Mouse (Mus musculus): ENCODE data around the gene Ap4s1. TPM values are rescaled to one million over a fixed set of nuclear protein-coding genes. Genes with fewer than 3 reads are reported as not detected.
A peak's percentile ranks its signal among the peaks of the same experiment; 100 is the strongest.

Ap4s1 gene
- total RNA-seq, 2 experiments from 2014 or later = 23.8 to 35.4 TPM

DNA sequence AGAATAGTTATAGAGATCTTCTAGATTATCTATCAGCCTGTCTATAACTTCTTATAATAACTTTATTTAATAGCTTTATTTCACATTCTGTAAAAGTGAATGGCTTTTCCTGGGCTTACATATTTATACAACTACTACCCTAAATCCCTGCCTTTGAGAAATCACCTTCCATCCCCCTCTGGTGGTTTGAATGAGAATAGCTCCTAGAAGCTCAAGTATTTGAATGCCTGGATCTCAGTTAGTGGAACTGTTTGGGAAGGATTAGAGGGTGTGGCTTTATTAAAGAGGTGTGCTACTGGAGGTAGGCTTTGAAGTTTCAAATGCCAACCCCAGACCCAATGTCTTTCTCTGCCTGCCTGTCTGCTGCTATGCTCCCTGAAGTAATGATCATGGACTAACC is 10.9 kb downstream of the Ap4s1 start:
- no peak for ATAC-seq (replicated peaks; ENCODE audit: poor library complexity)

DNA sequence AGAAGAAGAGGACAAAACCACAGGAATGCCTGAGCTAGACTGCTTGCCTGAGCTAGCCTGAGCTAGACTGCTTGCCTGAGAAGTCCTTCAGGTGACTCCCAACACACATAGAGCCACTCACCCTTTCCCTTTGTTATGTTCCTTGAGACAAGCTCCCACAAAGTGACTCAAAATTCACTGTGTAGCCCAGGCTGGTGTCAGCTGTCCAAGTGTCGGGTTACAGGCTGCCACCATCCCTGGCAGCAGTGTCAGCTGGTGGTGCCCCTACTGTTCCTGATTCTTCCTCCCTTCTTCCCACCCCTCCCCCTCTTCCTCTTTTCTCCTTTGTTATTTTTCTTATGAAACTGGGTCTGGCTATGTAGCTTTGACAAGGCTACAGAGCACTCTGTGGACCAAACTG is 13.0 kb downstream of the Ap4s1 start:
- peak; percentile 76 for ATAC-seq (replicated peaks; ENCODE audit: poor library complexity)

DNA sequence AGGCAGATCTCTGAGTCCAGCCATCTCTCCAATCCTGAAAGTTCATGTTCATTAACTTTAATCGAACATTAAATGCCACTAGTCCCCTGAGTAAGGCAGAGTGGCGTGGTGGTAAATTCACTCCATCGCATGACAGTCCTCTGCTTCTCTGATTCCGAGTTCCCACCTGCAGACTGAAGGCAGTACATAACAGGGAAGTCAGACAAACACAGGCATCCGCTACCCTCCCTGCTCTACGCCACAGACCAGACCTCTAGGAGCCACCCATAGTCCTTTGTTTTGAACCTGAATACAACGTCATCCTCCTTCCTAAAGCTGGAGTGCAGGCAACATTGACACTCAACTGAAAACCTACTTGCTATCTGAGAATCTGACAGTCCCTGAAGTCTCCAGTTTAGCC is 13.7 kb downstream of the Ap4s1 start:
- ATAC-seq (replicated peaks; ENCODE audit: poor library complexity) = no peak

DNA sequence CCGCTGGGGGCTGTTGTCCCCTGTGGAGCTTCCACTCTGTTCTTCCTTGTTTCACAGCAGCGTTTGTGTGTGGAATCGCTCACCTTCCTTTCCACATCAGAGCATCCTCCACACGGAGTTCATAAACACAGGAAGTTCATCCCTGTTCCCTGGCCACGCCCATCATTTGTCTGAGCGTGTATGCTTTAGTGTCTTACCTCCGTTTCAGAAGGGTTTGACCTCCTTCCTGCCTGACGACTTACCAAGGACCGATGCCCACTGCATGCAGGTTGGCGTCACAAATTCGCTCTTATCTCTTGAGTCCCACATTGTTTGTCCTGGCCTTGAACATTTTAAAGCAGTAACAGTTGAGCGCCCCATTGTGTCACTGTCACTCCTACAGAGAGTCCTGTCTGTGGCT is 14.9 kb downstream of the Ap4s1 start:
- peak; percentile 26; the same call in 1 of the 2 replicates for ATAC-seq (replicated peaks; ENCODE audit: poor library complexity)

DNA sequence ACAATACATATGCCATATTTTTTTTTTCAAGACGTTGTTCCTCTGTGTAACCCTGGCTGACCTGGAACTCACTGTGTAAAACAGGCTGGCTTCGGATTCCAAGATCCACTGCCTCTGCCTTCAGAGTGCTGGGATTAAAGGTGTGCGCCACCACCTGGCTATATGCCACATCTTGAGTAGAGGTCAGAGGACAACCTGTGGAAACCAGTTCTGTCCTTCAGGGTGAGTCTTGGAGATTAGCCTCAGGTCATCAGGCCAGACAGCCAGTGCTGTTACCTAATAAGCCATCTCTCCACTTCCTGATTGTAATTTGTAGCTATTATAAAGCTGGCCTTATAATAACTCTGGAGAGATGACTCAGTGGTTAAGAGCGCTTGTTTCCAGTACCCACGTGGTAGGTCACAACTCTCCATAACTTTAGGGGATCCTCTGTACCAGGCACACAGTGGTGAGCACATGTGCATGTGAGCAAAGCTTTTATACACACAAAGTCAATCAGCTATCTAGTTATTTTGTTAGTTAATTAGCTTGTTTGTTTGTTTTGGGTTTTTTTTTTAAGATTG is 15.9 kb downstream of the Ap4s1 start:
- ATAC-seq (replicated peaks; ENCODE audit: poor library complexity) = no peak

DNA sequence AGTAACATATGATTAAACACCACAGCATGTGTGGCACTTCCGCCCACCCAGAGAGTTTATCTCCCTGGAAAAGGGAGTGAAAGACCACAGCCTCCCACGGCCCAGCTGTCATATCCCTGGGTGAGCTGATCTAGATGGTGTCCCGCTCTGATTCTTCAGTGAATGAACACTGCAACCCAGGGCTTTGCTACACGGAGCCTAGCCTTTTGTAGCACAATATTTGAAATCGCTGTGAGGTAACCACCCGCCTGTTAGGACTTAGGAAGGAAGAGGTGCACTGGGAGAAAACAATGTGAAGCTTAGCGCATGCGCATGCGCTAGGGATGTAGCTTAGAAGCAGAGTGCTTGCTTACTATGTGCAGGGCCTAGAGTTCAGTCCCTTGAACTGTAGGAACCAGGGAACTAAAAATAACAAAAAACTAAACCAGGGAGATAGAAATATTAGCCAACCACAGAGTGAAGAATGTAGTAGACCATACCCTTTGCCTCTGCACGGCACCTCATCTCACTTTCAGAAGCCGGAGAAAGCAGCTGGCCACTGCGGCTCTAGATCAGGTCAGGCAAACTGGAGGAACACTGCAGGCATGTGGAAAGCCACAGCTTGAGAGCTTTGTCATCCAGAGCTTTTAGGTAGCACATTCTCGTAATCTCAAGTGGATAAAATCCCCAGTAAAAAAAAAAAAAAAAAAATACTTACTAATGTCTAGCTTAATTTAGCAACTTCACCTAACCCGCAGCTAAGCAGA is 18.3 kb downstream of the Ap4s1 start:
- ATAC-seq (replicated peaks; ENCODE audit: poor library complexity) = peak; percentile 32

DNA sequence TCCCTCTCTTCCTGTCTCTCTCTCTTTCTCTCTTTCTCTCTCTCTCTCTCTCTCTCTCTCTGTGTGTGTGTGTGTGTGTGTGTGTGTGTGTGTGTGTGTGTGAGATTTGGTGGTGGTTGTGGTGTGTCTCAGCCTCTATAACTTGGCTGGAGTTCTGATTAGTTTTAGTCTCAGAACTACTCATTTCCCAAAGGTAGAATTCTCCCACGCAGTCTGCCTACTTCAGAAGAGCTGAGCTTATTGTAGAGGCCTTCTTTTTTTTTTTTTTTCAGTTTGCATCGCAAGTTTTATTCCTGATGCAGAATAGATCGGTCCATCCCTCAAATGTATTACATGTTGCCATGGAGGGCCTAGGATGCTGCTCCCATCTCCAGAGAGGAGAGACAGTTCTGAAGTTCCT is 18.9 kb downstream of the Ap4s1 start:
- ATAC-seq (replicated peaks; ENCODE audit: poor library complexity) = no peak

DNA sequence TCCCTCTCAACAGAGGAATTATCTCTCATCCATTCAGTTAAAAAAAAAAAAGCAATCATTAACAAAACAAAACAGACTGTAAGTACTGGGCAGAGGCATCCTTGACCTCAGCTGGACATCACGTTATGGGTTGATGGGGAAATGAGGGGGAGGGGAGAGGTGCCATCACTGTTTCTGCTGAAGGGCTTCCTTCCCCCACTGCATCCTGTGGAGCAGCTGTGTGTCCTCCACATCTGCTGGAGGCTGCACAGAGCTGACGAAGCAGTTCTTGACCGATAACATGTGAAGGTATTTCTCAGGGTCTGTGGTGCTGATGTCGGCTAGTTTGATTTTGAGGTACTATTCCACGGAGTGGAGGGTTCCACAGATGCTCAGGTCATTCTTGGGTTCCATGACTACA is 19.3 kb downstream of the Ap4s1 start:
- no peak for ATAC-seq (replicated peaks; ENCODE audit: poor library complexity)

DNA sequence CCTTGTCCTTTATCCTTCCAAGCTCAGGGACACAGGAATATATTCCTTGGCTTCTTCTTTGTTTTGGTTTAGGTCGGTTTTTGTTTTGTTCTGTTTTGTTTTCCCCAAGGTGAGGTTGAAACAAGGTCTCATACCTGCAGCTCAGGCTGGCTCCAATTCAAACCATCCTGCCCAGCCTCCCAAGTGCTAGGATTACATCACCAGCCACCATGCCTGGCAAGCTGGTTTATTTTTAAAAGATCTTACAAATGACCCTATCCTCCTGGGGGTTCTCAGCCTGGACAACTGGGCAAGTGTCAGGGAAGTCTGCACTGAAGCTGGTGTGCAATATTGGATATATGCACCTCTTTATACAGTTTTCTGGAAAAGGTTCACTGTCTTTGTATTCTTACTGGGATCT is 21.9 kb downstream of the Ap4s1 start:
- no peak for ATAC-seq (replicated peaks; ENCODE audit: poor library complexity)

DNA sequence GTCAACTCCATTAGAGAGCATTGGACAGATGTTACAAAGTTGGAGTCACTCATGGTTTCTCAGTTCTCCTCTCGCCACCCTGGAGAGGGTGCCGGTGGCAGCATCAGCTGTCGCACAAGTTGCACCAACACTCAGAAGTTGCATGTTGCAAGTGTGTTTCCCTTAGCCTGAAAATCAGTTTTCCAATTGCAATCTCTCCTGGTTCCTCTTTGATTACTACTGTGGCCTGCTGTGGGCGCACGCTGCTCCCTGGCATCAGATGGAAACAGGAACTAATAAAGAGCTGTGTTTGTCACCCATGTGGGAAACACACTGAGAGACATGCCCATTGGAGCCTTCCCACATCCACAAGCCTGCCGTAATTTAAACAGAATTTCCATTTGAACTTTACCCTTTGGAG is 27.8 kb downstream of the Ap4s1 start:
- peak; percentile 98 for ATAC-seq (replicated peaks; ENCODE audit: poor library complexity)

DNA sequence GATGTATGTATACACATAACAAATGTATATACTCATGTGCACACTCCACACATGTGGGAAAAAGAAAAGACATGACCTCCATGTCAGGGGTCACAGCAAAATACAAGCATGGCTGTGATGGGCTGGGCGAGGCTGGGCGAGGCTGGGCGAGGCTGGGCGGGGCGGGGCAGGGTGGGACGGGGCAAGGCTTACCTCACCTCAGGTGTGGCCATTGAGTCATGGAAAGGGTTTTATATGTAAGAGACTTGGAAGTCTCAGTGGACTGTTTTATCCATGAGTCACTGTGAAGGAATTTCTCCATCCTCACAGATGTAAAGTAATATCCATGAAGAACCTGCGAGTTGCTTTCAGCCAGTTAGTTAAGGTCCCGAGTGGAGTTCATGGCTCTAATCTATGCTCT is 31.0 kb downstream of the Ap4s1 start:
- ATAC-seq (replicated peaks; ENCODE audit: poor library complexity) = no peak

DNA sequence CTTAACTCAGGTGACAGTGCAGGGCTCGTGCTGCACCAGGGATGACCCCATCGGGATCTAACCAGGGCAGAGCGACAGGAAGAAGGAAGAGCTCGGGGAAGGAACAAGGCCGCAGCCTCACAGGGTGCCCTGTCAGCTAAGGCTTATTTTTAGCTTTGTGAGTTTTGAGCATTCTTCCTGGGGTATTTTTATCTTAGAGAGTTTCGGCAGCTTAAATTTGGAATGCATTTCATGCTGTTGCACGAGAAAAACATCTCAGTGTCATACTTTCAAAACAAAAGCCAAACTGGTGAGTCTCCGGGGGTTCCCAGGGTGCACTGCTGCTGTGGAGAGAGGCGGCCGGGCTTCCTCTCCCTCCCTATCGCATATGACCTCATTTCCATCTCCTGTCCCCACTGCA is 38.2 kb downstream of the Ap4s1 start:
- no peak for ATAC-seq (replicated peaks; ENCODE audit: poor library complexity)

DNA sequence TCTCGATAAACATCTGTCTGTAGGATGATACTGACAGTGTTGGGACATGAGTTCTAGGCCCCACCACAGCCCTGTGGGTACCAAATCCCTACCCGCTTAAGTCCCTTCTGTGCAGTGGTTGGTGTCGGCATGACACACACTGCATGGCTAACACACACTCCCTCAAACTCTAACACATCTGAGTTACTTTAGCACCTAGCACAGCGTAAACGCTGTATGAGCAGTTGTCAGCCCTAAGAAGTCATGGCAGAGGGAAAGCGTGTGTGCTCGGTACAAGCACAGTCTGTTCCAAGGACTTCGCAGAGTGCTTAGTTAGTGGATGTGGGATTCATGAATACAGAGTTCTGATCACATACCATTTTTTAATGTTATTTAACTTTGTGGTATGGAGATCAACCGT is 39.0 kb downstream of the Ap4s1 start:
- ATAC-seq (replicated peaks; ENCODE audit: poor library complexity) = no peak

DNA sequence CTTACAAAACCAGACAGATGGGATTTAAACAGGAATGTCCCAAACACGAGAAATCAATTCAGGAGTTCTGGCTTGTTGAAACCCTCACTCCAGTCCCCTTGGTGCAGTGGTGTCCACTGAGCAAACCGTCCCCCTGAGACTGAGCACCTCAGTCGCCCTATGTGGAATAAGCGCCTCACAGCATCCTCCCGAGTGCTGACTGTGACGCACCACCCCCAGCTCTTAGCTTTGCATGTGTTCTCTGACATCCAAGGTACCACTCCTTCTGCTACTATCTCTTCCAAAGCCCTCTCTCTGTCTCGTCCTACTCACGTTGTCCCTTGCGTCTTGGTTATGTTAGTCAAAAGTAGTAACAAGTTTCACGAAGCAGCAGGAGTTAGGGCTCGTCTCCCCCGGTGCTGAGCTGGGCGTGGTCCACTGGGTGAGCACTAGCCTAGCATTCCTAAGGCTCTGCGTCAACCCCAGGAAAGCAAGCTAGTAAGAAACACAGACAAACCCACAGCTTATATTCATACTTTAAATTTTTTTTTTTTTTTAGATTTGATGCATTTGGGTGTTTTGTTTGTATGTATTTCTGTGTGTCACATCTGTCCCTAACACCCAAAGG is 43.9 kb downstream of the Ap4s1 start:
- ATAC-seq (replicated peaks; ENCODE audit: poor library complexity) = no peak

DNA sequence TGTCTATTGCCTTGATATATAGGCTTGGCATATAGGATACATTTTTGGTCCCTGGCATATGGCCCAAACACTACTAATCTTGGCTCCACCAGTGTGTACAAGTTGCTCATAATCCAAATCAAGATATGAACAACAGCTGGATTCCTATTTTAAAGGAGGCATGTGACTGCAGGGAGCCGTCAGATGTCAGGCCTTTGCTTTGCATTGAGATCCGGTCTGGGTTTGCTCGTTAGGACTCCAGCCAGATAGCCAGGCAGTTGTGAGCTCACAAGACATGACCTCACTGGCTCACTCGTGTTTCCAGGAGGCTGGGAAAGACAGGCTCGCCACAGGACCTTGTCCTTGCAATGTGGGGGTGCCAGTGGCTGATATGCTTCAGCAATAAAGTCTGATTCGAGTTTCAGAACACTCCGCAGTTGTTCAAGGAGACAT is 45.0 kb downstream of the Ap4s1 start:
- peak; percentile 34 for ATAC-seq (replicated peaks; ENCODE audit: poor library complexity)

DNA sequence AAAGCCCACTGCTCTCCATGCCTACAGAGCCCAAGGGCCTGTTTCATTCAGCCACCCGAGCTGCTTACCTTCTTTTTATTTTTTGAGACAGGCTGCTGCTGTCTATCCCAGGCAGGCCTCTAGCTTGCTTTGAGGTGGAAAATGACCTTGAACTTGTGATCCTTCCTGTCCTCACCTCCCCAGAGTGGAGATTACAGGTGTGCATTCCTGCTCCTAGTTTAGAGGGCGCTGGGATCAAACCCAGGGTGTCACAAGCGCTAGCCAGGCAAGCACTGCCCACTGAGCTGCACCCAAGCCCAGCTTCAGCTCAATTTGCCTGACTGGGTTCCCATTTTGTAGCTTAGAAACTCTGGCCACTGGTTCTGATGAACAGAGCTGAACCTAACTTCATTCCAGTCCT is 45.5 kb downstream of the Ap4s1 start:
- ATAC-seq (replicated peaks; ENCODE audit: poor library complexity) = no peak

DNA sequence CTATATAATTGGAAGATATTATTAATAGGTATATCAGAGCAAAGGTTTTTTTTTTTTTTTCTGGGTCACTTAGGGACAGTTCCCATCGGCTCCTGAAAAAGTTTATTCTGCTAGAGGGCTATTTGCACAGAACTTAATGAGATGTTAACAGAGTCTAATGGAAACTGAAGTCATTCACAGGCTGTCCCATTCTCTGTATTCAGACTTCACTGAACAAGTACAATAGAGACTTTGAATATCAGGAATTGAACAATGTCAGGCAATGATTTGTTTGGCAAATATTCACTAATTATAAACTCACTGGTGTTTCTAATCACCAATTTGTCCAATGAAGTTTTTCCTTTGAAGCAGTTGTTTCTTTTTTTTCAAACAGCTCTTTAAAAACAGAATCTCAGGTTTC is 46.0 kb downstream of the Ap4s1 start:
- no peak for ATAC-seq (replicated peaks; ENCODE audit: poor library complexity)

DNA sequence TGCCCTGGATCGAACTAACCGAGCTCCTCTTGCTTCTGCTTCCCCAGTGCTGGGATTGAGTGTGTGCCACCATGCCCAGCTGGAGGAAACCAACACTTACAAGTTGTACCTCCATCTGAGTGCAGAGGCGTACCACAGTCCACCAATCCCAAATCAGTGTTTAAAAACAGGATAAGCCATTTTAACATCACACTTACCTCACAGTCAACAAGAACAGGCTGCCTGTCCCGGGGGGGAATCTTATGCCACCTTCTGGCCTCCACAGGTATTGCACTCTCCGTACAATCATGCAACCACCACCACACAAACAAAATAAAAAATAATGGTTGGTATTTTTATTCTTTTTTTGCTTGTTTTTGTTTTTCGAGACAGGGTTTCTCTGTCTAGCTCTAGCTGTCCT is 50.9 kb downstream of the Ap4s1 start:
- ATAC-seq (replicated peaks; ENCODE audit: poor library complexity) = peak; percentile 92

DNA sequence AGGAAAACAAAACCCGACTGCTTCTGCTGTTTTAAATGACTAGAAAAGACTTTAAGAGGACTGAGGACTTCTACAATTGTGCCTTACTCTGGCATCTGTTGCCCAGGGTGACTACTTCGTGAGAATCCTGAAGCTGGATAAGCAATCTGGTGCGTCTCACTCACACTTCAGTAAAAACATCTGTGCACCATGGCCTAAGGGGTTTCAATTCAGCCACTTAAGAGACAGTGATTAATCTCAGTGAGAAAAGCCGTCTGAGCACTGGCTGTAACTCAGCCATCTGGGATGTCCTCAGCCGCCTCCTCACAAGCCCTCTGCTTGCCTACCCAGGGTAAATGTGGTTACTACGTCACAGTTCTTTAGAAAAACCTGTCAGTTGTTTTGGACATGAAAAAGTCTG is 54.1 kb downstream of the Ap4s1 start:
- no peak for ATAC-seq (replicated peaks; ENCODE audit: poor library complexity)

DNA sequence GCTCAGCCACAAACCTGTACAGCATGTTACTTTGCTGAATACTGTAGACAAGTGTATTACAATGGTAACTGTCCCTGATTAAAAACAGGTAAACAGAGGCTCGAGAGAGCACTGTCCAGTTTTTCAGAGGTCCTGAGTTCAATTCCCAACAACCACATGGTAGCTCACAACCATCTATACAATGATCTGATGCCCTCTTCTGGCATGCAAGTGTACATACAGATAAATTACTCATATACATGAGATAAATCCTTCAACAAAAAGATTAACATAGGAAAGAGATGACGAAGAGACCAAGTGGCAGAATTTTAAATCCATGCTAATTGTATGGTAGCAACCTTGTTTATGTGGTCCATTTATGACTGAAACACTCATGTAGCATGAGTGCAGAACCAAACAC is 56.5 kb downstream of the Ap4s1 start:
- ATAC-seq (replicated peaks; ENCODE audit: poor library complexity) = no peak

DNA sequence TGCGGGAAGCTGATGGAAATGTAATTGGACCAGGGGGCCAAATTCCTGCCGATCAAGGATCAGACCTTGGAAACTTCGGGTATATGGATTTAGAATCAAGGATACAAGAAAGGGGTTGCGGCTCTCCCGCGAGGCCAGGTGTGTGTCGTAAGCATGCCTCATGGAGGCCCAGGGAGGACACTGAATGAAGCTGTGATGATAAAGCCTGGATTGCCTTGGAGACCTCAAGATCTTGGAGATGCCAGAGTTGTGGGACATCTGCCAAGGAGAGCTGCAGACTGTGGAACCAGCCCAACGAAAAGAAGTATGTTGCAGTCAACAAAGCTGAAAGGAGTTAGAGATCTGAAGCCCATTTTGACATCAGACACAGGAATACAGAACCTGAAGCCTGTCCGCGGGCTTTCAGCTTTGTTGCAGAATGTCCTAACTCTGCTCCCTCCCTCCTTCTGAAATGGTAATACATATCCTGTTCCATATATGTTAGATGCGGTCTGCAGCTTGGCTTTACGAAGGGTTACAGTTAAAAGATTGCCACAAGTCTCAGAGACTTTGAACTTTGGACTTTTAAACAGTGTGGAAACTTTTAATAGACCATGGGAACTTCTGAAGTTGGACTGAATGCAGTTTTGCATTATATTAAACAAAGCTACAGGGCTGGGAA is 65.2 kb downstream of the Ap4s1 start:
- ATAC-seq (replicated peaks; ENCODE audit: poor library complexity) = no peak

DNA sequence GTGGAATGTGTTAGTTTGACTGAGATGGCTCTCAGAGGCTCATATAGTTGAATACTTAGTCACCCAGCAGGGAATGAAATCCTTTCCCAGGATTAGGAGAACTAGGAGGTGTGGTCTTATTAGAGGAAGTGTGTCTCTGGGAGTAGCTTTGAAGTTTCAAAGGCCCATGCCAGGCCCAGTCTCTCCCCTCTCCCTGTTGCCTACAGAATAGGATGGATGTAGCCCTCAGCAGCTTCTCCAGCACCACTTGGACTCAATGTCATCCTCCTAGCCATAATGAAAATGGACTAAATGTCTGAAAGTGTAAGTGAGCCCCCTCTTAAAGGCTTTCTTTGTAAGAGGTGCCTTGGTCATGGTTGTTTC is 65.7 kb downstream of the Ap4s1 start:
- ATAC-seq (replicated peaks; ENCODE audit: poor library complexity) = no peak

Measured in megakaryocyte progenitor cell, adult 5-6 weeks (primary cell).